Mouse (Mus musculus): Measurements from ENCODE around the gene Cd247. TPM values are rescaled to one million over a fixed set of nuclear protein-coding genes. Genes with fewer than 3 reads are reported as not detected.
A peak's percentile ranks its signal among the peaks of the same experiment; 100 is the strongest.

The Cd247 gene
- polyA plus RNA-seq, 1 experiment, result not detected

GRCm38 (mm10) chr1:165874645-165875044 is 86.2 kb downstream of the Cd247 start:
- H3K27me3 ChIP-seq (ENCODE audit: control insufficient read depth, insufficient read depth, insufficient read length), result no peaks in the 10 kb centered on the region

DNA sequence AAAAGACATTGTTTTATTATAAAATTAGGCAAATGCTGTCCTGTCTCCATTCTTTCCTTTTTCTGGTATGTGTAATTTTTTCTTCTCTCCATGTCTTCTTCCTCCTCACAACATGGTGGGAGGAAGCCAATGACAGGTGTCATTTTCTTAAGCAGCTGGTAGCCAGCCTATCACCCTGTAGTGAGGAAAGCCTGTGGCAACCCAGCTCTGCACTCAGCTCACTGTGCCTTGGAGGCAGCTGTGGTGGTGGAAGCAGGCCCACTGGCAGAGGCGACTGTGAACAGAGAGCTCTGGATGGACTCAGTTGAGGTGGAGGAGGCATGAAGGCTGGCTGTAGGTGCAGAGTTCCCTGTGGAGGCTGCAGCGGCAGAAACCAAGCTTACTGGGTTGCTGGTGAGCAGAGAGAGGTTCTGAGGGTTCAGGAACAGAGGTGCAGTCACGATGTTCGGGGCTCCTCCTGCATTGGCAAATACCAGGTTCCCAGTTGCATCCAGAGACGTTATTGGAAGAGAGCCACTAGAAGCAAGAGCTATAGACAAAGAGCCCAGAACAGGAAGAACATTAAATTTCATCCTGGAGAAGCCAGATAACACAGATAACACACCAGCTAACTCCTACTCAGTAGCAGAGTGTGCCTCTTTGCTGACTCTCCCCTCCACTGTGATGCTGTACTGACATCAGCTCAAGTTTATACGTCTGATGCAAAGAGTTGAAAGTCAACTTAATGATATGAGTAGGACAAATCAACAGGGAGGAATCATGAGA is 87.2 kb downstream of the Cd247 start:
- H3ac ChIP-seq (ENCODE audit: control insufficient read depth, insufficient read length), result no peak overlapping the region
- H3K79me2 ChIP-seq (ENCODE audit: control insufficient read depth, insufficient read depth), result no peaks in the 10 kb centered on the region
- TF ChIP-seq E2F4 (IDR thresholded peaks at IDR 0.05; ENCODE audit: insufficient read depth) (no peak), USF1 (IDR thresholded peaks at IDR 0.05; ENCODE audit: low read depth) (no peak), REST (IDR thresholded peaks at IDR 0.05; ENCODE audit: insufficient read depth, insufficient read length) (no peak), CEBPB (IDR thresholded peaks at IDR 0.05; ENCODE audit: insufficient read depth, poor library complexity, severe bottlenecking) (peak; percentile 38; the same call in 1 of the 2 replicates), TCF3 (IDR thresholded peaks at IDR 0.05; ENCODE audit: insufficient read length, low read depth) (no peak), POLR2A (IDR thresholded peaks at IDR 0.05; ENCODE audit: insufficient read length, low read depth) (no peak), SRF (IDR thresholded peaks at IDR 0.05; ENCODE audit: control insufficient read depth, insufficient read length, low read depth) (no peak), MYOG (IDR thresholded peaks at IDR 0.05; ENCODE audit: control insufficient read depth in 1 of 3, insufficient read depth in 1 of 3, insufficient read length in 2 of 3, low read depth in 2 of 3) (peak in 1 of 3 experiments; percentile 60), POLR2AphosphoS2 (IDR thresholded peaks at IDR 0.05; ENCODE audit: insufficient read length, low read depth) (no peak), MYOD1 (IDR thresholded peaks at IDR 0.05; ENCODE audit: control insufficient read depth in 1 of 3, insufficient read length in 2 of 3, low read depth in 2 of 3) (peak in 1 of 3 experiments; percentile 12), TCF12 (IDR thresholded peaks at IDR 0.05; ENCODE audit: insufficient read depth, poor library complexity, severe bottlenecking) (no peak), MAX (IDR thresholded peaks at IDR 0.05; ENCODE audit: low read depth) (no peak)
- H3K36me3 ChIP-seq (ENCODE audit: control insufficient read depth, insufficient read depth), result peaks cover 10% of the 10 kb centered on the region
- no peaks in the 10 kb centered on the region for H3K27me3 ChIP-seq (ENCODE audit: control insufficient read depth, insufficient read depth, insufficient read length)
- no peak overlapping the region for H3K4me3 ChIP-seq
- H3K4me2 ChIP-seq (ENCODE audit: low read depth), result no peak overlapping the region

More at GRCm38 (mm10) chr1:165874645-165875044, 86.2 kb downstream of the Cd247 start:
- H3K36me3 ChIP-seq (ENCODE audit: control insufficient read depth, insufficient read depth), result peaks cover 14% of the 10 kb centered on the region
- no peaks in the 10 kb centered on the region for H3K79me2 ChIP-seq (ENCODE audit: control insufficient read depth, insufficient read depth)
- TF ChIP-seq E2F4 (IDR thresholded peaks at IDR 0.05; ENCODE audit: insufficient read depth) (no peak), TCF12 (IDR thresholded peaks at IDR 0.05; ENCODE audit: insufficient read depth, poor library complexity, severe bottlenecking) (no peak), SRF (IDR thresholded peaks at IDR 0.05; ENCODE audit: control insufficient read depth, insufficient read length, low read depth) (no peak), TCF3 (IDR thresholded peaks at IDR 0.05; ENCODE audit: insufficient read length, low read depth) (no peak), MYOG (IDR thresholded peaks at IDR 0.05; ENCODE audit: control insufficient read depth in 1 of 3, insufficient read depth in 1 of 3, insufficient read length in 2 of 3, low read depth in 2 of 3) (no peak), REST (IDR thresholded peaks at IDR 0.05; ENCODE audit: insufficient read depth, insufficient read length) (no peak), MYOD1 (IDR thresholded peaks at IDR 0.05; ENCODE audit: control insufficient read depth in 1 of 3, insufficient read length in 2 of 3, low read depth in 2 of 3) (no peak), POLR2AphosphoS2 (IDR thresholded peaks at IDR 0.05; ENCODE audit: insufficient read length, low read depth) (no peak), MAX (IDR thresholded peaks at IDR 0.05; ENCODE audit: low read depth) (no peak), CEBPB (IDR thresholded peaks at IDR 0.05; ENCODE audit: insufficient read depth, poor library complexity, severe bottlenecking) (no peak), POLR2A (IDR thresholded peaks at IDR 0.05; ENCODE audit: insufficient read length, low read depth) (no peak)
- no peak overlapping the region for H3ac ChIP-seq (ENCODE audit: control insufficient read depth, insufficient read length)
- H3K4me3 ChIP-seq, result no peak overlapping the region
- H3K4me2 ChIP-seq (ENCODE audit: low read depth), result no peak overlapping the region

- Histone ChIP-seq H3K27me3 (ENCODE audit: control insufficient read depth, insufficient read depth, insufficient read length) (no peaks in the 10 kb centered on the region), H3K4me2 (ENCODE audit: low read depth) (no peak overlapping the region), H3K79me2 (ENCODE audit: control insufficient read depth, insufficient read depth) (no peaks in the 10 kb centered on the region), H3K4me3 (no peak overlapping the region), H3K36me3 (ENCODE audit: control insufficient read depth, insufficient read depth) (peaks cover 11% of the 10 kb centered on the region), H3ac (ENCODE audit: control insufficient read depth, insufficient read length) (no peak overlapping the region)
- TF ChIP-seq MYOG (IDR thresholded peaks at IDR 0.05; ENCODE audit: control insufficient read depth in 1 of 3, insufficient read depth in 1 of 3, insufficient read length in 2 of 3, low read depth in 2 of 3) (no peak), CEBPB (IDR thresholded peaks at IDR 0.05; ENCODE audit: insufficient read depth, poor library complexity, severe bottlenecking) (peak; percentile 55; the same call in 1 of the 2 replicates)
Measured at GRCm38 (mm10) chr1:165878751-165879150, 90.3 kb downstream of the Cd247 start.

- no peak overlapping the region for H3K4me2 ChIP-seq (ENCODE audit: low read depth)
- H3K79me2 ChIP-seq (ENCODE audit: control insufficient read depth, insufficient read depth), result no peaks in the 10 kb centered on the region
- H3K36me3 ChIP-seq (ENCODE audit: control insufficient read depth, insufficient read depth), result peaks cover 15% of the 10 kb centered on the region
- no peak overlapping the region for H3K4me3 ChIP-seq
- no peak for TF ChIP-seq E2F4 (IDR thresholded peaks at IDR 0.05; ENCODE audit: insufficient read depth)
- TF ChIP-seq POLR2AphosphoS2 (IDR thresholded peaks at IDR 0.05; ENCODE audit: insufficient read length, low read depth), result no peak
- TF ChIP-seq TCF3 (IDR thresholded peaks at IDR 0.05; ENCODE audit: insufficient read length, low read depth), result no peak
- no peak for TF ChIP-seq MYOG (IDR thresholded peaks at IDR 0.05; ENCODE audit: control insufficient read depth in 1 of 3, insufficient read depth in 1 of 3, insufficient read length in 2 of 3, low read depth in 2 of 3)
- TF ChIP-seq CEBPB (IDR thresholded peaks at IDR 0.05; ENCODE audit: insufficient read depth, poor library complexity, severe bottlenecking), result no peak
- no peak for TF ChIP-seq USF1 (IDR thresholded peaks at IDR 0.05; ENCODE audit: low read depth)
- TF ChIP-seq MAX (IDR thresholded peaks at IDR 0.05; ENCODE audit: low read depth), result no peak
- TF ChIP-seq POLR2A (IDR thresholded peaks at IDR 0.05; ENCODE audit: insufficient read length, low read depth), result no peak
- TF ChIP-seq TCF12 (IDR thresholded peaks at IDR 0.05; ENCODE audit: insufficient read depth, poor library complexity, severe bottlenecking), result no peak
- TF ChIP-seq SRF (IDR thresholded peaks at IDR 0.05; ENCODE audit: control insufficient read depth, insufficient read length, low read depth), result no peak
- TF ChIP-seq MYOD1 (IDR thresholded peaks at IDR 0.05; ENCODE audit: control insufficient read depth in 1 of 3, insufficient read length in 2 of 3, low read depth in 2 of 3), result no peak
- no peak for TF ChIP-seq REST (IDR thresholded peaks at IDR 0.05; ENCODE audit: insufficient read depth, insufficient read length)
- H3ac ChIP-seq (ENCODE audit: control insufficient read depth, insufficient read length), result no peak overlapping the region
- no peaks in the 10 kb centered on the region for H3K27me3 ChIP-seq (ENCODE audit: control insufficient read depth, insufficient read depth, insufficient read length)
Measured at GRCm38 (mm10) chr1:165882146-165882900, 93.8 kb downstream of the Cd247 start.
